ENCODE assay signal across 20 mouse cellular contexts in genomic region chr5:137817466-137818222, GRCm38 (mm10). TPM values are rescaled to one million over a fixed set of nuclear protein-coding genes. Genes with fewer than 3 reads are reported as not detected.
DNase-seq lines count a peak whose midpoint lies in the region; ATAC-seq and TF ChIP-seq lines count a peak whose summit lies in the region.
"Had no signal": no experiment of that assay in that cellular context is flagged by ENCODE, and none has a peak within 500 bp of the region (broad histone marks: within the 10 kb centered on the region; RNA-seq: fewer than 3 reads in every experiment).

No protein-coding gene starts in this region.

- no peaks in the 10 kb centered on the region for H3K27me3 ChIP-seq in heart, embryonic 12.5 days (replicated peaks)
- no peaks in the 10 kb centered on the region for H3K27me3 ChIP-seq in liver, adult 2 months (ENCODE audit: control insufficient read depth, insufficient read depth, low read length)
- H3K27me3 ChIP-seq in liver, embryonic 12.5 days (replicated peaks): no peaks in the 10 kb centered on the region
- H3K27me3 ChIP-seq: limb, embryonic 15.5 days; lung, embryonic 15.5 days; midbrain, embryonic 12.5 days; neural tube, embryonic 12.5 days had no signal

- TF ChIP-seq CTCF in liver, adult 2 months (IDR thresholded peaks at IDR 0.05; ENCODE audit: low read depth, low read length): no peak

- TF ChIP-seq POLR2A in liver, adult 2 months (IDR thresholded peaks at IDR 0.05; ENCODE audit: extremely low read depth, insufficient read depth, low read length): no peak

- 44% methylated on average over 4 of the region's 4 CpGs for WGBS in heart, embryonic 12.5 days
- 68% methylated on average over 4 of the region's 4 CpGs for WGBS in liver, adult 2 months
- WGBS in liver, embryonic 12.5 days (ENCODE audit: insufficient replicate concordance): 36% methylated on average over 4 of the region's 4 CpGs

- no peaks in the 10 kb centered on the region for H3K36me3 ChIP-seq in heart, embryonic 12.5 days
- no peaks in the 10 kb centered on the region for H3K36me3 ChIP-seq in liver, adult 2 months (ENCODE audit: control insufficient read depth, insufficient read depth, low read length)
- no peaks in the 10 kb centered on the region for H3K36me3 ChIP-seq in liver, embryonic 12.5 days
- H3K36me3 ChIP-seq: lung, embryonic 15.5 days; midbrain, embryonic 12.5 days; neural tube, embryonic 12.5 days had no signal

- H3K4me3 ChIP-seq in heart, embryonic 12.5 days: no peak overlapping the region
- no peak overlapping the region for H3K4me3 ChIP-seq in liver, adult 2 months (ENCODE audit: insufficient read depth, low read depth, low read length)
- no peak overlapping the region for H3K4me3 ChIP-seq in liver, embryonic 12.5 days
- H3K4me3 ChIP-seq: limb, embryonic 15.5 days; lung, embryonic 15.5 days; midbrain, embryonic 12.5 days; neural tube, embryonic 12.5 days had no signal

- no peak for DNase-seq in heart, postnatal 10 days
- DNase-seq in liver, adult 2 months (ENCODE audit: extremely low read depth, low read depth, low spot score): peak; percentile 9
- DNase-seq in CD4-positive helper T cell, adult 2 months (ENCODE audit: low read depth, low spot score): peak; percentile 7
- DNase-seq in induced T-regulatory cell, adult 2 months (ENCODE audit: low read depth): peak; percentile 11
- DNase-seq in adrenal gland, adult (ENCODE audit: inconsistent age in 2 of 2, low spot score in 1 of 2): no peak
- DNase-seq: cerebellum, adult 2 months; cerebellum, postnatal 36 days; kidney, adult 11 months; kidney, postnatal 25 days; thymus, postnatal 14 days had no signal

- H3K4me2 ChIP-seq in heart, embryonic 12.5 days: no peak overlapping the region
- H3K4me2 ChIP-seq in liver, embryonic 12.5 days: no peak overlapping the region
- H3K4me2 ChIP-seq: limb, embryonic 15.5 days; lung, embryonic 15.5 days; midbrain, embryonic 12.5 days; neural tube, embryonic 12.5 days had no signal

- H3K9ac ChIP-seq in heart, embryonic 12.5 days: no peak overlapping the region
- no peak overlapping the region for H3K9ac ChIP-seq in liver, adult 2 months (ENCODE audit: low read depth, low read length)
- no peak overlapping the region for H3K9ac ChIP-seq in liver, embryonic 12.5 days
- H3K9ac ChIP-seq: limb, embryonic 15.5 days; lung, embryonic 15.5 days; midbrain, embryonic 12.5 days; neural tube, embryonic 12.5 days had no signal

- no peaks in the 10 kb centered on the region for H3K79me2 ChIP-seq in liver, adult 2 months (ENCODE audit: control insufficient read depth, insufficient read depth, low read length)

- H3K9me3 ChIP-seq in heart, embryonic 12.5 days (replicated peaks): peaks cover 4% of the 10 kb centered on the region; the same call in 1 of the 2 replicates
- no peaks in the 10 kb centered on the region for H3K9me3 ChIP-seq in liver, embryonic 12.5 days (replicated peaks)
- H3K9me3 ChIP-seq: limb, embryonic 15.5 days; lung, embryonic 15.5 days; midbrain, embryonic 12.5 days; neural tube, embryonic 12.5 days had no signal

- peak overlapping the region; percentile 62 for H3K27ac ChIP-seq in heart, embryonic 12.5 days (ENCODE audit: poor library complexity, severe bottlenecking)
- H3K27ac ChIP-seq in liver, adult 2 months (replicated peaks; ENCODE audit: insufficient read depth, low read depth, low read length): no peak overlapping the region
- H3K27ac ChIP-seq in liver, embryonic 12.5 days: no peak overlapping the region
- H3K27ac ChIP-seq: limb, embryonic 15.5 days; lung, embryonic 15.5 days; midbrain, embryonic 12.5 days; neural tube, embryonic 12.5 days; stomach, postnatal 0 days had no signal

- intact Hi-C loops in heart, postnatal 10 days (cut with DNase I): no loop called here

- peak; percentile 64; the same call in 1 of the 2 replicates for ATAC-seq in heart, embryonic 12.5 days (ENCODE audit: insufficient number of reproducible peaks, low FRiP score)
- no peak for ATAC-seq in liver, embryonic 12.5 days
- ATAC-seq: hindbrain, embryonic 16.5 days had no signal

- H3K4me1 ChIP-seq in heart, embryonic 12.5 days (replicated peaks): 0 out of 2 replicates have a peak, but pooled peaks cover 6% of the 10 kb centered on the region
- H3K4me1 ChIP-seq in liver, adult 2 months (ENCODE audit: control insufficient read depth, insufficient read depth, low read length): no peaks in the 10 kb centered on the region
- no peaks in the 10 kb centered on the region for H3K4me1 ChIP-seq in liver, embryonic 12.5 days
- H3K4me1 ChIP-seq: limb, embryonic 15.5 days; lung, embryonic 15.5 days; midbrain, embryonic 12.5 days; neural tube, embryonic 12.5 days had no signal

RNA-seq across cellular contexts. Expression of gene Pilra, which starts 18.4 kb away (rescaled TPM):
- 2.3 and 2.5 TPM in 2 replicates for polyA plus RNA-seq in heart, embryonic 12.5 days (2016; fragmentation: Nextera tagmentation; extraction: Ambion mirVana)
- 1 to 10 TPM; 1.1 to 1.8 TPM for total RNA-seq in heart, postnatal 10 days (2021)
- 3.2 TPM in 2 replicates for total RNA-seq in liver, adult 2 months (2014; rRNA removed)
- polyA plus RNA-seq in liver, adult 2 months (2012; rRNA removed): 2.3 and 2.4 TPM in 2 replicates
- polyA plus RNA-seq in liver, embryonic 12.5 days (2016; fragmentation: Nextera tagmentation; extraction: Ambion mirVana): 1.0 and 1.4 TPM in 2 replicates

RNA-seq across cellular contexts. Expression of gene Zcwpw1, which starts 30.0 kb away (rescaled TPM):
- polyA plus RNA-seq in heart, embryonic 12.5 days (2016; fragmentation: Nextera tagmentation; extraction: Ambion mirVana): 10.9 and 11.4 TPM in 2 replicates
- total RNA-seq in heart, postnatal 10 days (2021): 1 to 10 TPM; 2.8 to 3.1 TPM
- 3.3 and 4.2 TPM in 2 replicates for total RNA-seq in liver, adult 2 months (2014; rRNA removed)
- polyA plus RNA-seq in liver, adult 2 months (2012; rRNA removed): 1.7 and 1.9 TPM in 2 replicates
- polyA plus RNA-seq in liver, embryonic 12.5 days (2016; fragmentation: Nextera tagmentation; extraction: Ambion mirVana): 6.9 and 7.5 TPM in 2 replicates

RNA-seq across cellular contexts. Expression of gene Mepce, which starts 30.2 kb away (rescaled TPM):
- polyA plus RNA-seq in heart, embryonic 12.5 days (2016; fragmentation: Nextera tagmentation; extraction: Ambion mirVana): 8.8 and 11.0 TPM in 2 replicates
- 10 to 100 TPM; 26.2 to 41.3 TPM for total RNA-seq in heart, postnatal 10 days (2021)
- 13.7 and 15.9 TPM in 2 replicates for total RNA-seq in liver, adult 2 months (2014; rRNA removed)
- 16.3 and 18.7 TPM in 2 replicates for polyA plus RNA-seq in liver, adult 2 months (2012; rRNA removed)
- 9.0 and 9.2 TPM in 2 replicates for polyA plus RNA-seq in liver, embryonic 12.5 days (2016; fragmentation: Nextera tagmentation; extraction: Ambion mirVana)

RNA-seq across cellular contexts. Expression of gene Ppp1r35, which starts 39.0 kb away (rescaled TPM):
- 28.0 and 31.8 TPM in 2 replicates for polyA plus RNA-seq in heart, embryonic 12.5 days (2016; fragmentation: Nextera tagmentation; extraction: Ambion mirVana)
- 10 to 100 TPM; 13.4 to 17.4 TPM for total RNA-seq in heart, postnatal 10 days (2021)
- total RNA-seq in liver, adult 2 months (2014; rRNA removed): 11.5 and 16.7 TPM in 2 replicates
- 28.9 and 34.0 TPM in 2 replicates for polyA plus RNA-seq in liver, adult 2 months (2012; rRNA removed)
- polyA plus RNA-seq in liver, embryonic 12.5 days (2016; fragmentation: Nextera tagmentation; extraction: Ambion mirVana): 38.6 and 39.2 TPM in 2 replicates

RNA-seq across cellular contexts. Expression of gene Pilrb1, which starts 40.3 kb away (rescaled TPM):
- polyA plus RNA-seq in heart, embryonic 12.5 days (2016; fragmentation: Nextera tagmentation; extraction: Ambion mirVana): 0.26 and 0.57 TPM in 2 replicates
- under 1 TPM; 0.74 to 0.84 TPM for total RNA-seq in heart, postnatal 10 days (2021)
- total RNA-seq in liver, adult 2 months (2014; rRNA removed): 3.2 and 6.1 TPM in 2 replicates
- 2.7 and 5.1 TPM in 2 replicates for polyA plus RNA-seq in liver, adult 2 months (2012; rRNA removed)
- 1.3 and 1.7 TPM in 2 replicates for polyA plus RNA-seq in liver, embryonic 12.5 days (2016; fragmentation: Nextera tagmentation; extraction: Ambion mirVana)
- total RNA-seq: left cerebral cortex, postnatal 36 days had no signal
- polyA plus RNA-seq: cerebellum, adult 2 months; forebrain, embryonic 11.5 days; hindbrain, embryonic 16.5 days; midbrain, embryonic 12.5 days; neural tube, embryonic 12.5 days had no signal

Comparison
In these comparisons a context has a peak if more than half of its experiments do, and no peak if none do; other contexts are left out.
1. DNase-seq: peak in liver, adult 2 months (single experiment), CD4-positive helper T cell, adult 2 months (single experiment) and induced T-regulatory cell, adult 2 months (single experiment); none in heart, postnatal 10 days (0 of 2) and adrenal gland, adult (0 of 2).